Mouse (Mus musculus) adrenal gland, postnatal 4 days (tissue): ENCODE measurements at regions not wholly inside any gene's neighbourhood (a gene's known extent, or its start where the extent isn't known, plus 50 kb on each side); places are given as distances from the start of the nearest gene placed in this dataset.
A peak's percentile ranks its signal among the peaks of the same experiment; 100 is the strongest.

Experiments
- DNase-seq, 2 experiments: peaks; one replicate each; pipeline ENCODE4 v3.0.0; 2021 to 2022; ENCODE audit warnings: low spot score in 2 of 2, mixed read lengths in 2 of 2

DNA sequence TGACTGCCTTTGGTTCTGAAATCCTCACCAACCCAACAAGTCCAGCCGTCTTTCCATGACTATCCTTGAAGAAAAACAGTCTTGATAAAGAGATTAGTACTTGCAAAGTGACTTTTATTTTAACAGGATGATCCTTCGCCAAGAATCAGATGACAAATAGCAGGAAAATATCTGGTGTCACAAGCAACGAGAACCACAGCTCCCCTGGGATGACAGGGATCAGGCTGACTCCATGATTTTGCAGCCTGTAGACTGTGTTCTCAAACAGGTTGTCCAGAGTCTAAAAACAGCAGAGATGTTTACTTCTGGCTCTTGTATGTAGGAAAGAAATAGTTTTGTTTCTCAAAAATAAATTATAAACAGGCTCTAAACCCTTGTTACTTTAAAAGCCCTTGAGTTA is 63.3 kb downstream of the Tmem18 start:
- DNase-seq, result no peak

DNA sequence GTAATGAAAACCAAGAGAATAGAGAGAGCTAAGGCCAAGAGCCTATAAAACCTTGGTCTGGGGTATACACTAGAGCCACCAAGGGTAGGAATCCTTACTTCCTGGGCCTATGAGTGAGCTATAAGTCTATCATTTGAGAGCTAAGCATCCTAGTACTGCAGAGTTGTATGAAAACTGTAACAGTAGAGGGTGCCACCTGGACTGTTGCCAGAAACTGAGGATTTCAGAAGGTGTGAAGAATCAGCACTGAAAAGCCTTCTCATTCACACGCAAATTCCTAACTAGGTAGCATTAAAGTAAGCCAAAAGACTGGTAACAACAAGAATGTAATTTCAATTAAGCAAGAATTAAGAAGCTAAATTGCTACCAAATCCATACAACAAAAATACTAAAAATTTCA is 67.3 kb downstream of the Tmem18 start:
- DNase-seq, result no peak

DNA sequence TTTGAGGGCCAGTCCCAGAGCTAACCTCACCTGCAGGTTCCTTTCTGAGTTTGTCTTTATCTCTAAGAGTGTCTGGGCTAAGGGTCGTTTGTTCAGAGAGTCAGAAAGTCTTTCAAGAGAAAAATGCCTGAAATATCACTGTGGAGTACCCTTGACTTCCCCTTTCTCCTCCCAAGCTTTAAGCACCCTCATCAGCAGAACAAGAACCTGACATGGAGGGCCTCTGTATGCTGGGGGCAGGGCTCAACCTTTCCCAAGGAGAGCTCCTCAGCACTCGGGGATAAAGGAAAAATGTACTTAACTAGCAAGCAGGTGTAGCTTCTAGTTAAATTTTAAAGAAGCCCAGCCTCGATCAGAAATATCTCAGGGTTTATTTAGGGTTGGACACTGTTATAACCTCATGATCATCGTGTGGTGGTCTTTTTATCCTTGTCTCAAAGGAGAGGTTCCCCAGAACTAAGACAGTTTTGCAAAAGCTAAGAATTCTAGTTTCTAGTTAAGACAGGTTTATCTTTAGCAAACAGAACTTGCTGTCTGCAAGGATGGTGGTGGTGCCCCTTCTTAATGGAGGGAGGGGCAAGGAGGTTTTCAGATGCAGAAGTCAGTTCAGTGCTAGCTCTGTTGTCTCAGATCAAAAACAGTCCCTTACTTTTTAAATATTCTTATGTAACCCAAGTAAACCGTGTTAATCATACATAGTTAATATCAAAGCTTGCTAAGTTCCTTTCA is 70.3 kb downstream of the Tmem18 start:
- DNase-seq, result no peak

DNA sequence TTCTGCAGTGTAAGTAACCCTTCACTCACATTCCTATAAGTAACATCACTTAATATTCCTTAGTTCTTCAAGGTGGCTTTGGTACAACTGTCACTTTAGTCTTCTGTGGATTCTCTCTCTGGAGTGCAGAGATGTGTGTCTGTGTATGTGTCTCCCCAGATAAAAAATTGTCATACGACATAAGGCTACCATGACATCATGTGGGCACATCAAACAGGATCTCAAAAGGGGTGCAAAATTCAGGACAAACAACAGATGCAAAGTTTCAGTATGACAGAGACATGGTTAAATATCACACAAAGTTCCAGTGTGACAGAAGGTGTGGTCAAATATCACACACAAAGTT is 70.8 kb downstream of the Tmem18 start:
- no peak for DNase-seq

DNA sequence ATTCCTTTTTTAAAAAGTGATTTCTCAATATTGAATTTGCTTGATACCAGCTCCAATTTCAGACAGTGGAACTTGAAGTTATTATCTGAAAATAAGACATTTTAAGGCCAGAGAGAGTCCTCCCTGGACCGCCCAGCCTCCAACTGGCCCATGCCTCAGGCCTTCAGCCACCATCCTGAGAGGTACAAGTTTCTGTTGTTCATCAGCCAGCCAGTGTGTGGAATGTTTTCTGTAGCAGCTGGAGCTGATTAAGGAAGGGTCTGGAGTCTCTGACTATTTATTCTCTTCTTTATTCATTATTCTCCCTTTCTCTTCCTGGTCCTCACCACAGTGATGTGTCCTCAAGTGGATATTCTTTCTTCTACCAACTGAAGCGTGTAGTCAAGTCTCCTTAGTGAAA is 94.6 kb downstream of the Tmem18 start:
- no peak for DNase-seq

DNA sequence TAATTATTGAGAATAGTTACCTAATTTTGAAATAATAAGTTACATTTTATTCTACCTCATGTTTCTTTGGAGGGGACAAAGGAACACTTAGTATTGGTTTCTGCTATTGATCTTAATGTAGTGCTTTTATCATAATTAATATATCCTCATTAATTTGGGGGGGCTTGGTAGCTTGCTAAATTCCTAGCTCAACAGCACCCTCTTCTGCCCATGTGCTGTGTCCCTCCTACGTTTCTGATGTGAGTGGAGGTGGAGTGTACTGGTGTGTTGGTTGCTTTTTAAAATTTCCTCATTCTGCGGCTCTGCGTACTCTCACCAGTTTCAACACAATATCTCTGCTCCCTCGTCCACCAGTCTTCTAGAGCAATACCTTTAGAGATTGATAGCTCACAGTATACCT is 105.8 kb downstream of the Tmem18 start:
- no peak for DNase-seq

DNA sequence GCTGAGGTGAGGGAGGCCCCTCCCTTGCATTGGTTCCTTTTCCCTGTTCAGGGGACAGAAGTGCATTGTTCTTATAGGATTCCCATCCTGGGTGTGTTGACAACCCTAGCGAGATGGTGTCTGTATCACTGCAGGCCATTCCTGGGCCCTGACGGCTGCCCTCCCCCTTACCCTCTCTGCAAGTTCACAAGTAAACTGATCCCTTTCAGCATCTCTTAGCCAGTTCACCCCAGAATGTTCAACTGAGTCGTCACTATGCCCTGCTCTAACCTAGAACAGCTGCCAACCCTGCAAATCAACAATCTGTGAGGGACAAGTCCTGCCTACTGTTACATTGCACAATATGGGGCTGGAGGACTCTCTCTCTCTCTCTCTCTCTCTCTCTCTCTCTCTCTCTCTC is 109.3 kb downstream of the Tmem18 start:
- no peak for DNase-seq

DNA sequence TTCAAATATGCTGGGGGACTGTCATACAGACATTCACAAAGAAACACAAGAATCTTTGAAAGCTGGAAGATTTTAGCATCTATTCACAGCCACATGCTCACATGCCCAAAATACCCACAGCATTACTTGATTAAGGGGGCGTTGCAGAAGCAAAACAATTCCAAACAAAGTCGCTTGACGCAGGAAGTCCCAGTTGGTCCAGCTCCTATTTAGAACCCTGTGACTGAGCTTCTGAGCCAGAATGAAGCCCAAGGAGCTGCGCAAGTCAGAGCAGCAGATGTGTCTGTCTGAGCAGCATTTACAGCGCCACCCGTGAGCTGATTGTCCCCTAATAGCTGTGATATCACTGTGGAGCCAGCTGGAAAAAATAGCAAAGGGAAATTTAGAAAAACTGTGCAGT is 114.0 kb downstream of the Tmem18 start:
- no peak for DNase-seq

DNA sequence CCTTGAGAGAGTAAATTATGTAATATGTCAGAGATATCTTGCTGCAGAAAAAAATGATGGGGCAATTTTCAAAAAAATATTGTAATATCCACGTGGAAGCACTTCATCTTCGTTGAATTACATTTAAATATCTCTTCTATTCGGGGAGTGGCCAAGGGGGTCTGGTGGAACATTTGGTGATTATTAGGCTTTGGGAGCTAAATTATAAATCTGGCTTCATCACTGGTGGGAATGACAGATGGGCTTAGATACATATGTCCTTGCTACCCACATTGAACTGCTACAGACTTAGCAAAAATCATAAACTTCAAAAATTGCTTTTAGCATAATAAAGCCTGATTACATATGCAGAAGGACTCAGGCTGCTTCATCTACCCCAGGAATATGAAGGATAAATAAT is 119.5 kb downstream of the Tmem18 start:
- no peak for DNase-seq

DNA sequence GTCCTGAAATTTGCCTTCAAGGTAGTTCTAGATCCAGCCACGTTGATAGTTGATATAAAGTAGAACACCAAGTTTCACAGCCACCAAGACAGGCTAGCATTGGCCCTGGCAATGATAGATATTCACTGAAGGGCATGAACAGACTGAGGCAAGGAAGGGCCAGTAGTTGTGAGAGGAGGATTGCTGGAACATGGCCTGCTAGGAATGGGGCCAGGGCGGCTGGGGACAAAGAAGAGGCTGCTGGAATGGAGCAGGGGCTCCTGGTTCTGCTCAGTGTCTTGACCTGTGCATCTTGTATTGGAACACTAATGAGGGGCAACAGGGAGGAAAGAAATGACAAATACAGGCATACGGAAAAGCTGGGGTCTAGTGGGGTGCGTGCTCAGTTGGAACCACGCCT is 123.0 kb downstream of the Tmem18 start:
- DNase-seq, result no peak

DNA sequence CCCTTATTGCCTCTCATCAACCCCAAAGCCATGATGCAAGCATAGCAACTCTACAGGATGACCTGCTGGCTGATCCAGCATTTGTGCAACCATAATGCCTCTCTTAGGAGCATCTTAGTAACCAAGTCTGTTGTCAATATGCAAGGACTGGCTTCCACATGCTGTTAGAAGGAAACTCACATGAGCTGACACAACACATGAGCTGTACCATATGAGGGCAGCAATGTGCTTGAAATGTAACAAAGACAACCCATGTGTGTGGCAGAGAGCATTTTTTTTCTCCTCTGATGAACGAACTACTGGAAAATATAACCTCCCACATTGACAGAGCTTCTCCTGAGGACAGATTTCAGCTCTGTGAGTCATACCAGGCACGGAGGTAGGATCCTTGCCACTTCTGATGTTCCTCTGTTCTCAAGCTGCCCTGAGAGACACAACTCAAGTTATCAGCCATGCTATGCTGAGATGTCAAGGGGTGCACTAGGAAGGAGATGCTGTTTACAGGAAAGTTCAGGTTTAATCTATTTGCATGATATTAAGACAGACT is 124.5 kb downstream of the Tmem18 start:
- no peak for DNase-seq

DNA sequence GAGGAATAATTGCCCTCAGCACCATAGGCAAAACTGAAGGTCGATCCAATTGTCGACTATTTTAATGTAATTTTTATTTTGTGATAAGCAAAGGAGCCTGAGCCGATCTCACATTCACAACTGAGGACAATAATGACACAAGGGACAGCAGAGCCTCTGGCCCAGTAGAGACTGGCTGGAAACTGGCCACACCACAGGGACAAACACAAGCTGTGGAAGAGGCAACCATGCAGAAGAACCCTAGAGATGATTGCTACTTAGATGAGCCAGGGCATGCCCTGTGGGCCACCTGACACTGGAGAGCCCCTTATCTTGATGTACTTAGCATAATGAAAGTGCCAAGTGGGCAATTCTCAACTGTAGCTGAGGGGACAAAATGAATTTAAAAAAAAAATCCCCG is 126.3 kb downstream of the Tmem18 start:
- DNase-seq, result no peak

DNA sequence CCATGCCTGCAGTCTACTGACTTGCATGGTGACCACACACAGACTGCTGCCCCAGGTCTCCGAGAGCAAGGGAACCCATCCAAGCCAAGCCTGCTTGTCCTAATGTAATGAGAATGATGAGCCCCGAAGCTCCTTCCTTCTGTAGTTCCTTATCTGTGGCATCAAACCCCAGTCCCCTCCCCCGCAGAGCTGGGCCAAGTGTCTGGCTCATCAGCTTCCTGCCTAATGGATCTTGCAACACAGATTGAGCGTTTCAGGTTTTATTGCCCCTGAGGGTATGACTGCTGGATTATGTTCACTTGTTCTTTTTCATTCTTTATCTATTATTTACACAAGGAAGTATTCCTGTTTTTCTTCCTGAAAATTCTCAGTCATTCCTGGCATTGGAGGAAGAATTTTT is 142.5 kb downstream of the Tmem18 start:
- DNase-seq, result no peak

DNA sequence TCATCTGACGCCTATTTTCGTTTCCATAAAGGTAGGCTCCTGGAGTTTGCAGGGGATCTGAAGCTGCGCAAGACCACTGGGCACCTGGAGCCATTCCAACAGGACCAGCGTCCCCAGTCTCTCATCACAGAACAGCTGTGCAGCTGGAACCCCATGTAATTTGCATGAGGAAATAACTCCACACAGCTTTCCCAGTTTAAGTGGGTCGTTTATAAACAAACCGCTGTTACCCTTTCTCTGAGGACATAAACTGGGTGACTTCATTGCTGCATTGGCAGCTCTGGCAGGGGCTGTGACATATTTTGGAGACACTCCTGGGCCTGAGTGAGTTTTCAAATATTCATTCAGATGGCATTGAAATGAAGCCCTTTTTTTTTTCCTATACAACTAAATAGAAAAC is 145.2 kb downstream of the Tmem18 start:
- DNase-seq, result no peak

DNA sequence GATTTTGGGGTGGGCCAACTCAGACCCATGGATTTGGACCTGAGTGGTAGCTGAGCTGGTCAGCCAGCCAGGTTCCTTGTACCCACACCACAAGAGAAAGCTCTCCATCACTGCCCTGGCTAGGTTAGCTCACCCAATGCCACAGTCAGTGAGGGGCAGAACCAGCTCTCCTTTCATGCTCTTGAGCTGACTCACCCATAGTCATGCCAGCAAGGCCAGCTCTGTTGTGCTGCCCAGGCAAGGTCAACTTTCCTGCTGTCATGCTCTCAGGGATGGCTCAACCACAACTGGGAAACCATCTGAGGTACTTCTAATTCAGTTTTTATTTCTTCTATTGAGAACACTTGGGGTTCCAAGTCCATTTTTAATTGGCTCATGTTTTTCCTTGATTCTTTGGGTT is 116.5 kb upstream of the Alkal2 start:
- DNase-seq, result peak in 1 of 2 experiments; percentile 11

DNA sequence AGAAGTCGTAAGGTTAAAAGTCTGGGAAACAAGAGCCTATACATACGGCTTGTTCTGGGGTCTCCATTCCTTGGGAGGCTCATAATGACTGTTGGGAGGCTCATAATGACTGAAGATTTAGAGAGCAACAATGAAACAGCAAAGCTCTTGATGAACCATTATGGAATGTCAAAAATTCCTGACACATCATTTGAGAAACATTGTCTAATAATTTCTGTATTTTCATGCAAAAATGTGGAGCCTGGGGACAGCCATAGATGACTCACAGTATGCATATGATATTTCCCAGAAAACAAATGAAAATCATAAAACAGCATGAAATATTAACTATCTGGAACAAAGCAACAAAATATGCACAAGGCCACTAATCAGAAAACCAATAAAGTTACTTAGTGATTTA is 90.8 kb upstream of the Alkal2 start:
- no peak for DNase-seq

DNA sequence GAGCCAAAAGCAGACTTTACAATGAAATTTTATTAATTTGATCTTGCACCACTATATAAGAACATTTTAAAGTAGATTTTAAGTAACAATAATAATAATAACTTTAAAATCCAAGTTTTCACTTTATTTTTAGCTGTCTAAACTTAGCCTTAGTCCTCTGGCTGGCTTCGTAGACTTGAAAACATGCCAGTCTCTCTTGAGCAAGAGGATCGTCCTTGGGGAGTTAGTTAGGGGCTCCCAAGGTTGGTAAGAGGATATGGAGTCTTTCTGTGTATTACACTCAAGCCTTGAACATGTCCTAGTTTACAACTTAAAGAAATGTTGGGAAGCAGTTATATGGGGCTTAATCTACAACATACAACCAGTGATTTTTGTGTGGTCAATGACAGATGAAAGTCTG is 68.0 kb upstream of the Alkal2 start:
- no peak for DNase-seq

DNA sequence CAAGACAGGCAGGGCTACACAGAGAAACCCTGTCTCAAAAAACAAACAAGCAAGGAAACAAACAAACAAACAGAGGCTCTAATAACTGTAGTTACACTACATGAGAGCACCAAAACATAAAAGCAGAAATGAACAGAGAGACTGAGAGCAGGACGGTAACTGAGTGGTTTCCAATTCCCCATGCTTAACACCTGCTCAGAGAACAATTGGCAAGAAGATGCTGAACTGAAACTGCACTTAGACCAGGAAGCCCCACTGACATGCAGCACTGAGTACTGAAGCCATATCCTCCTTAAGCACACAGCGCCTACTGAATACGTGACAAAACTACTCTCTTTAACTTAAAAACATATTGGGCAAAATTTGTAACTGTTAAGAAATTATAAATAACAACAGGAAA is 52.7 kb upstream of the Alkal2 start:
- DNase-seq, result no peak
